Mouse (Mus musculus) testis, postnatal 14 days (tissue): ENCODE measurements around the gene Adcy1.

Source experiments
- DNase-seq: peaks from one replicate; pipeline ENCODE4 v3.0.0; 2021; ENCODE audit warnings: low spot score

Adcy1 gene

DNA sequence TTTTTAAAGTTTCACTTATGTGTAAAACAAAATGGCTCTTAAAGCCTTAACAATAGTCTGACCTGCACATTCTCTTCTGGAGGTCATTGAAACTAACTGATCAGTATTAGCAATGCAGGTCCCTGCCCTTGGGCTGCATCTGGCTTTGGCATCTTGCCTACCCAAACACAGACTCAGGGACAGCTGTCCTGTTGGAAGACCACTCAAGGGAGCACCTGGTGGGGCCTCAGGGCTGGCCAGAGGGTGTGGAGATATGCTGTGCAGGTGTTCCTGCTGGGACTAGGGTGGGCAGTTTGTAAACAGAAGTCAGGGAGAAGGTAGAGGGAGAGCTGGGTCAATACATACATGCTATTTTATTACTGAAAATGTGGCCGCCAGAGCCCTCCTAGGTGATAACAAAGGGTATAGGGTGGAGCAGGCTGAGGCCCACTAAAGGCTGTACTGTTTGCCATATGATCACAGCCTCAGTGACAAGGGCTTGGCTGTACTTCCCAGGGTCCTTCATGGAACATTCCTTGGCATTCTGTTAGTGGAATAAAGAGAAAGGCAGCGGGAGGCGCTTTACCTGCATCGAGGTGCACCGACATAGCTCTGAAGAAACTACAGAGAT lies 73.1 kb downstream of the Adcy1 start:
- no peak for DNase-seq

DNA sequence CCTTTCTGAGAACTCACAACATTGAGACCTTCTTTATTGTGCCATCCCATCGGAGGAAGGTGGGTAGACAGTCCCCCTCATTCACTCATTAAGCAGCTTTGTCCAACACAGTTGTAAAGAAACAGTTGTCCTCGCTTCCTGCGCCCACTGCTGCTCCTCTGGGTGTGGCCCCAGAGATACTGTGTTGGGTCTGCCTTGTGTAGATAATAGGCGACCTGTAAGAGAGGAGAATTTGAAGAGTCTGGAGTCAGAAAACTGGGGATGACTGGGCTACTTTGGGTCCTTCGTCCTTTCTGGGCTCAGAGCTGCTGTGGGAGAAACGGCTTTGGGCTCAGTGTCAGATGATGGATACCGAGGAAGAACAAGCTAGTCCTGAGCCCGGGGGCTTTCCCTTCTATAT lies 75.1 kb downstream of the Adcy1 start:
- no peak for DNase-seq

- DNase-seq: no peak
Measured at GRCm38 (mm10) chr11:7140449-7140848, 77.2 kb downstream of the Adcy1 start.

DNA sequence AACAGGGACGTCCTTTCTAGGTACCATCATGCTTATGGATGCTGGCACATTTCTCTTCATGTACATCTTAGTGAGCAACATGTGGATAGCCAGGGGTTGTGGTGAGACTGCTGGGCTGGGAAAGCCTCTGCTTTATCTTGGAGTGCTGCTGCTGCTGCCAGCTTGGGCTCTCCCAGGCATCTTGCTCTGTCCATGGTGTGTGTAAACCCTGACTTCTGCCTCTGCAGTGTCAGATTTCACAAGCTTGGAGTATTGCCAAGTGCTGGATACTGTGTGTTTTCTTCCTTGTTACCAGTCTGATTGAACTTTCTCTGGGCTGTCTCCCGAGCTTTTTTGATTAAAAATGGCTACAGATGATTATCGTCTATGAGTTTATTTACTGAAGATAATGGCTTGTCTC lies 79.4 kb downstream of the Adcy1 start:
- peak; percentile 60 for DNase-seq

DNA sequence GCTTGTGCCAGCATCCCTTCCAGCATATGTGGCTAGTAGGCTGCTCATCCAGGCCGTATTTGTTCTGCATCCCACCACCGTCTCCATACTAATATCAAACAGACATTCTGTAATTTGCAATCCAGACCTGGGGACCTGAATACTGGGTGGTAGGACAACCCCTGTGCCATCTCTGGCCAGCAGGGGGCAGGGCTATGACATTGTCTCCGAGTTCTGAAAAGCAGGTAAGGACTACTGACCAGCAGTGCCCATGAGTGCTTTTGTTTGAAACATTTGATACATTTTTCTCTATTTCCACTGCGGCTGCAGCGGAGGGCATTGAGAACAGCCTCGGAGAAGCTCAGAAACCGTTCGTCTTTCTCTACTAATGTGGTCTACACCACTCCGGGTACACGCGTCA lies 81.1 kb downstream of the Adcy1 start:
- no peak for DNase-seq

DNA sequence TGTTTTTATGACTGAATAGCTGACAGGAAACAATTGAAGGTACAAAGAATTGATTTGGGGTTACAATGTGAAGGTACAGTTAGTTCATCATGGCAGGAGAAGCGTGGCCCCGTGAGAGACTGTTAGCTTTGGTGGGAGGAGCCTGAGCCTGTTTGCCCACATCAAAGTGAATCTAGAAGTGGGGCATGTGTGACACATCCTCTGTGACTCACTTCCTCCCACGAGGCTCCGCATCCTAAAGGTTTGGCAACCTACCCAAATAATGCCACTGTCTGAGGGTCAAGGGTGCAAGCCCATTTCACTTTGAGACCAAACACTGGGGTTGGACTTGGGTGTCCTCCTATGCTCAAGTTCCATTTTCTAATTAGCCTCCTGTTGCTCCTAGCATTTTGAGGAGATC lies 81.9 kb downstream of the Adcy1 start:
- DNase-seq: no peak

GRCm38 (mm10) chr11:7147536-7147935 lies 84.2 kb downstream of the Adcy1 start:
- no peak for DNase-seq

DNA sequence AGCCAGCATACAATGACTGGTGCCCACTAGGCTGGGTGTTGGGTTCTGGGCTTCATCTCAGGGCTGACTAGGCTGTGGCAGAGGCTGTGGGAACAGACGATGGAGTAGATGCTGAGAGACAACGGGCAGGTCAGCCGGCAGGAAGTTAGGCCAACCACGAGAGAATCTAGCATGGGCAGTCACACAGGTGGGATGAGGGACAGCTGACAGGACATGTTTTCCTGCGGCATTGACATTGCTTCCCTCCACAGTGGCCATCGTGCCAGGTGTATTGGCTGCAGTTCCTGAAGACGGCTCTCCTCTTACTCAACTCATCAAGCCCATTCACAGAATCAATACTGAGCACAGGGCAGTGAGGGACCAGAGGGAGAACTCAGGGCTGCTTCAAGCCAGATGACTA lies 84.7 kb downstream of the Adcy1 start:
- DNase-seq: no peak

- DNase-seq: no peak
Measured at GRCm38 (mm10) chr11:7149471-7149870, 86.2 kb downstream of the Adcy1 start.

- DNase-seq: no peak
Measured at GRCm38 (mm10) chr11:7150511-7150910, 87.2 kb downstream of the Adcy1 start.

DNA sequence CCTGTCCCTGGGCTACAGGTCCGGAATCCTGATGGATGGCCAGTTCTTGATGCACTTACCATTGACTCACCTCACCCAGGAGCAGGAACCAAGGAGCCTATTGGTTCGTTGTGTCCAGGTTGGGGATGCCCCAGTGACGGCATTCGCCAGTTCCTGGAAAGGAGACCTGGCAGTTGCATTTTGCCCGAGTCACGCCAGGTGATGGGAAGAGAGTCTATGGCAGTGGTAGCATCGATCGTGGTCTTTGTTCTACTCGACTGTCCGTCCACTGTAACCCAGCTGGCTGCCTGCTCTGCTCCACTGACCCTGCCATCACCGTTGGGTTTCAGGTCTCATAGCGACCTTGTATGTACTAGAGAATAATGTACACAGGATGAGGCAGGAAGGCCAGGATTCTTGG lies 89.1 kb downstream of the Adcy1 start:
- no peak for DNase-seq

- no peak for DNase-seq
Measured at GRCm38 (mm10) chr11:7153081-7153480, 89.8 kb downstream of the Adcy1 start.

GRCm38 (mm10) chr11:7156427-7156826 lies 93.1 kb downstream of the Adcy1 start:
- no peak for DNase-seq

- DNase-seq: no peak
Measured at GRCm38 (mm10) chr11:7158196-7158595, 94.9 kb downstream of the Adcy1 start.

DNA sequence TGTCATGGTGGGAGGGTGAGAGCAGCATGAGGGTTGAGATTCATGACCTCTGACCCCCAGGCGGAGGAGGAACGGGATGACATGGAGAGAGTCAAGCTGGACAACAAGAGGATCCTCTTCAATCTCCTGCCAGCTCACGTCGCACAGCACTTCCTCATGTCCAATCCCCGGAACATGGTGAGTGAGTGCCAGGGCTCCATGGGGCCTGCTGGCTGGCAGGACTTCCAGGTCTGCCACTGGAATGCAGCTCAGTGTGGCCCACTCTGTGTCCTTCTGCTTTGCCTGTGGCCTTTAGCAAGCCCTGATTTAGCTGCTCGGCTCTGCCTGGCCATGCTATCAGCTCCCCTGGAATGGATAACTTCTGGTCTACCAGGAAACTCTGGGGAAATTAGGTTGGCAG lies 96.9 kb downstream of the Adcy1 start:
- no peak for DNase-seq

- DNase-seq: no peak
Measured at GRCm38 (mm10) chr11:7160637-7161101, 97.4 kb downstream of the Adcy1 start.

DNA sequence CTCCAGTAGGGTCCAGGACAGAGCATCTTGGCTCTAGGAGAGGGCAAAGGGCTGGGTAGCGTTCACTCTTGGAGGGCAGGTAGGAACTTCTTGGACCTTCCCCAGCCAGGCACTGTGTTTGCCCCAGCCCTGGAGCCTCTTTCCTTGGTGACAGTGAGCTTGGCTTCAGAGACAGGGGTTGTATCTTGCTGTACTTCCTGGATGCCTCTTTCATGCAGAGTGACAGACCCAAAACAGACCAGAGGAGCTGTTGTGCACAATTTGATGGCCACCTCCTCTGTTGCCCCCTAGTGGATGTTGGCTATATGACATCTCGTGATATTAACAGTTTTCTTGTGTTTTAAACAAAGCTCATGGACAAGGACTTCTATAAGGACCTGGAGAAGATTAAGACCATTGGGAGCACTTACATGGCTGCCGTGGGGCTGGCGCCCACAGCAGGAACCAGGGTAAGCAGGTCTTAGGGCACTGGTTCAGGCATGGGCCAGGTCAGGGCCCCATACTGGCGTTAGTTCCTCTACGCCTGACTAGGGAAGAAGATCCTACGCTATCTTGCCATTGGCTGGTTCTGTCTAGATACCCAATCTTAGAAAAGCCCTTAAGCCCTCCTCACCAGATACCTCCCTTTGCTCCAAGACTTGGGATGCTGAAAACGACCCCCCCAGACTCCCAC lies 98.3 kb downstream of the Adcy1 start:
- no peak for DNase-seq

- DNase-seq: no peak
Measured at GRCm38 (mm10) chr11:7164416-7164815, 101.1 kb downstream of the Adcy1 start.

DNA sequence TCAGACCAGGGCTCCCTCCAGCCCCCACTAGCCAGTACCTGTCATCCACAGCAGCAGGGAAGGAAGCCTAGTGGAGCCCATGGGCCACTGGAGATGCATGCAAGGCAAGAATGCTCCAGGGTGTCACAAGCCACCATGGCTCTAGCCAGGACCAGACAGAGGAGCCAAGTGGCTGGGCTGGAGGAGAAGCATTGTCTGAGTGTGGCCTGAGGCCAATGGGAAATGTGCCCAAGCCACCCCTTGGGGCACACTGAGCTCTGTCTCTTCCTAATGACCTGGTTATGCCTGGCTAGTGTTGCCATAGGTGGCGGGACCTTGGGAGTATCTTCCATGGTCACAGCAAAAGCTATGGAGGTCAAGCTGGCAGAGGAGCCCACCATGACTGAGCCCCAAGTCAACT lies 106.4 kb downstream of the Adcy1 start:
- no peak for DNase-seq

- no peak for DNase-seq
Measured at GRCm38 (mm10) chr11:7173664-7174063, 110.4 kb downstream of the Adcy1 start.

DNA sequence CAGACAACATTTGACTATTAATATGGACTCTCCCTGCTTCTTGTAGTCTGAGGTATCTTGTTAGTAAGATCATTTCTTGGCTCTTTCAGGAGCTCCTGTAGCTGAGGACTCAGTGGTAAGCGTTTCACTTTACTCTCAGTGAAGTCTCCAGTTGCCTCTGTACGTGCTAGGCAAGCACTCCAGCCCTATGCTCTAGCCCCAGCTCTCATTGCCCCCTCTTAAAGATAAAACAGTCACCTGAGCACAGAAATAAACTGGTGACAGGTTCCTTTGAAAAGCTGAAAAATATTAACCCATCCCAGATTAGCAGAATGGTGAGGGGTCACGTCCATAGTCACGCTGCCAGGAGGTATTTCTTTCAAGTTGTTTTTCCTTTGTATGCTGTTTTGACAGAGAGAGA lies 115.4 kb downstream of the Adcy1 start:
- DNase-seq: no peak

- no peak for DNase-seq
Measured at GRCm38 (mm10) chr11:7179276-7179675, 116.0 kb downstream of the Adcy1 start.

DNA sequence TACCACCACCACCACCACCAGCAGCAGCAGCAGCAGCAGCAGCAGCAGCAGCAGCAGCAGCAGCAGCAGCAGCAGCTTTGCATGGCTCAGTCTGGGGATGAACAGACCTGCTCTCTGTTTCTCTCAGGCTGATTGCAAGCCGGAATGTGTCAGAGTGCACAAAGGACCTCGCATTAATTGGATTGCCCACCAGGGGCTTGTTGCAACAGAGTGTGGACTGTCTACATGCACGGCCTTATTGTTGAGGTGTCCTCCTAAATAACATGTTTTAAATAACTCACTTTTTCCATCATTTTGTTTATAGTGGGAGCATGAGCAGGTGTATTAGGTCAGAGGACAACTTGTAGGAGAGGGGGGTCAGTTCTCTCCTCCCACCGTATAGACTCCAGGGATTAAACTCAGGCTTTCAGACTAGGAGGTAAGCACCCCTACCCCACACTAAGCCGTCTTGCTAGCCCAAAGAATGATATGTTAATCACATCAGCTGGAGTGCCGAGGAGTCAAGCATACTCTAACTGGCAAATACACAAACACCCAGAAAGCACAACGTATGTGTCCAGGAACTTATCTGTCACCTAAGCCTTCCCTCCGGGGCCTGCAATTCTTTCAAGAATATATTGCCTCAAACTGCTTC lies 119.2 kb downstream of the Adcy1 start:
- no peak for DNase-seq

GRCm38 (mm10) chr11:7184420-7184819 lies 121.1 kb downstream of the Adcy1 start:
- DNase-seq: no peak
